Mouse (Mus musculus) kidney, postnatal 14 days (tissue): Measurements from ENCODE around the gene Canx.
"Not testable (repeated sequence)": the region's sequence is repeated elsewhere in the genome, so short reads cannot be mapped to it uniquely, and the experiment has no call there.

ENCODE experiments used
- DNase-seq: peaks from one replicate; pipeline ENCODE4 v3.0.0; 2022; ENCODE audit warnings: mixed read lengths

Gene Canx

GRCm38 (mm10) chr11:50325496-50326301, at the start of gene Canx:
Gene Canx (minus strand): TSS chr11:50325673.
- peak; percentile 99 for DNase-seq

GRCm38 (mm10) chr11:50374286-50375015, 49.0 kb upstream of the Canx start:
- no peak for DNase-seq

- DNase-seq: no peak
Observed at GRCm38 (mm10) chr11:50373621-50374020, 48.1 kb upstream of the Canx start.

- DNase-seq: no peak
Observed at GRCm38 (mm10) chr11:50373086-50373485, 47.6 kb upstream of the Canx start.

- no peak for DNase-seq
Observed at GRCm38 (mm10) chr11:50371911-50372310, 46.4 kb upstream of the Canx start.

GRCm38 (mm10) chr11:50371399-50371841, 45.9 kb upstream of the Canx start:
- DNase-seq: peak; percentile 66

- DNase-seq: no peak
Observed at GRCm38 (mm10) chr11:50370969-50371368, 45.5 kb upstream of the Canx start.

- no peak for DNase-seq
Observed at GRCm38 (mm10) chr11:50369360-50369911, 44.0 kb upstream of the Canx start.

GRCm38 (mm10) chr11:50367531-50367930, 42.1 kb upstream of the Canx start:
- DNase-seq: no peak

- DNase-seq: no peak
Observed at GRCm38 (mm10) chr11:50365322-50365721, 39.8 kb upstream of the Canx start.

- peak; percentile 88 for DNase-seq
Observed at GRCm38 (mm10) chr11:50364548-50364947, 39.1 kb upstream of the Canx start.

GRCm38 (mm10) chr11:50361282-50361681, 35.8 kb upstream of the Canx start:
- DNase-seq: not testable (repeated sequence)

GRCm38 (mm10) chr11:50358950-50359861, 33.7 kb upstream of the Canx start:
- DNase-seq: peak; percentile 60

- DNase-seq: no peak
Observed at GRCm38 (mm10) chr11:50355395-50355794, 29.9 kb upstream of the Canx start.

GRCm38 (mm10) chr11:50354851-50355250, 29.4 kb upstream of the Canx start:
- DNase-seq: peak; percentile 90

- no peak for DNase-seq
Observed at GRCm38 (mm10) chr11:50354162-50354561, 28.7 kb upstream of the Canx start, which contains the start of gene Cby3. Gene Cby3 (plus strand): TSS chr11:50354462.

- DNase-seq: no peak
Observed at GRCm38 (mm10) chr11:50352177-50352576, 26.7 kb upstream of the Canx start.

GRCm38 (mm10) chr11:50346256-50347032, 21.0 kb upstream of the Canx start:
- no peak for DNase-seq

- DNase-seq: no peak
Observed at GRCm38 (mm10) chr11:50345486-50345885, 20.0 kb upstream of the Canx start.

- no peak for DNase-seq
Observed at GRCm38 (mm10) chr11:50336891-50337290, 11.4 kb upstream of the Canx start.

GRCm38 (mm10) chr11:50336126-50336525, 10.7 kb upstream of the Canx start:
- DNase-seq: no peak

GRCm38 (mm10) chr11:50333181-50333580, 7.7 kb upstream of the Canx start:
- no peak for DNase-seq
